Mouse (Mus musculus): ENCODE measurements around the gene Srrd.

Srrd gene

DNA sequence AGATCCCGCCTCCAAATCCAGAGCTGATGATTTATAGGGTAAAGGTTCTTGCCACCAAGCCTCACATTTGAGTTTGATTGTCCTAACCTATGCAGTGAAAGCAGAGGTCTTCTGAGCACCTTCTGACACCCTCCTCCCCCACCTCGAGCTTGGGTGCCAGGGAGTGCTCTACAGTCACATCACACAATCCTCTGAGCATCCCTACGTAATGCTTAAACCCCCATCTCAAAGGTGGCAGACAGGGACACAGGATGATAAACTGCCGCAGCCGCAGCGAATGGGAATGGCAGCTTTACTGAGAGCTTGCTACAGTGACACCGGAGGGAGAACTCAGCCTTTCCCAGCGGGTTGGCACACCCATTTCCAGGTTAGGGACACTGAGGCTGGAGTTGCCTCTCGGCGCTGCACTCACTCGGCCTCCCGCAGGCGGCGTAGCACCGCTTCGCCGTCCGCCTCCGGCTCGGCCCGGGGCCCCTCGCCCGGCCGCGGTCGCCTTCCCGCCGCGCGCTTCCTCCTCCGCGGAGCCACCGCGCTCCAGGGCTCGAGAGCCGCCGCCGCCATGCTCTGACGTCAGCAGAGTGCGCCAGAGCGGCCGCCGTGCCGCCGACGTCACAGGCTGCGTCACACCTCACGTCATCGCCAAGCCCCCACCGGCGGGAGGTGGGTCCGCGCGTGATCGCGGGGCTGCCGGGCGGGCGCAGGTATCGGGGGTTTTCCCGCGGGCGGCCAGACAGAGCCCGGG lies at the start of gene Srrd, which contains the start of gene Hps4:
Gene Srrd (minus strand): TSS at position 578 of the 742 bp plus-strand sequence.
Gene Hps4 (plus strand): TSS at position 621 of the 742 bp plus-strand sequence.
- DNase-seq (ENCODE audit: low spot score in 2 of 2), result peak; percentile 92 to 93

DNA sequence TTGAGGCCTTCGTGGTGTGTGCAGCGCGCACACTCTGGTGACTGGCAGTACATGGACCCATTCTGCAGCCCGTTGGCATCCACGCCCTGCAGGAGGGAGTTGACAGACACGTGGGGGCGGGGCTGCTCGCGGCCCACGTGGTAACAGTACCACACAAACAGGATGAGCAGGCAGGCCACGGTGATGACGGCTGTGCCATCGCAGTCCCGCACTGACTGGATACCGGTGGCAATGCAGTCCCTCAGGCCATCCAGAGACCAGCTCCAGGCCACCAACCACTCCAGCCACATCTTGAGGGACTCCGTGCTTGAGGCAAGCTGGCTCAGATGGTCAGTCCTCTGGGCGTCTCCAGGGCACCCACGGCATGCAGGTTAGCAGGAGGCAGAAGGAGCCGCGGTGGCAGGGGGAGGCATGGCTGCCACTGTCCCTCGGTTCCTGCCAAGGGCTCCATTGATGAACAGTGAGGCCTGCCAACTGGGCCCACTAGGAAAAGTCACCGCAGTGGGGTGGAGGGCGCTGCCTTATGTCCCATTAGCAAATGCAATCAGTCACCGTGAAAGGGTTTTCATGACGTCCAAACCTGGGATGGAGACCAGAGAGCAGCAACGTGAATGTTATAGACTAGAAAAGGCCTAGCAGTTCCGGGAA lies 49.0 kb upstream of the Srrd start:
- DNase-seq (ENCODE audit: low spot score in 2 of 2), result no peak

DNA sequence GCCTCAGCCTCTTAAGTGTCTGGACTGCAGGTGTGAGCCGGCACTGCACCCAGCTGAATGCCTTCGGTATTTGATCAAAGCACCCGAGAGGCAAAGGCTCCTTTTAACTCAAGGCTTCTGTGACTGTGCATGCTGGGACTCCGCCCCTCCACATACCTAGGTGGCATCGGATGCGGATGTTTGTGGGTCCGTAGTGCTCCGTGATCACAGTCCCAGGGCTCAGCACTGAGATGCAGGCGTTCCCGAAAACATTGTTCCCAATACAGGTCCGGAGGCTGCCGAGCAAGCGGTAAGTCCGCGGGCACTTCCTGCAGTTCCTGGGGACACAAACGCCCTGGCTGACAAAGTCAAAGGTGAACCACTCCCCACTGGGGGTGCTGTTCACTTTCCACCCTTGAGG lies 48.2 kb upstream of the Srrd start:
- DNase-seq (ENCODE audit: low spot score in 2 of 2), result no peak

DNA sequence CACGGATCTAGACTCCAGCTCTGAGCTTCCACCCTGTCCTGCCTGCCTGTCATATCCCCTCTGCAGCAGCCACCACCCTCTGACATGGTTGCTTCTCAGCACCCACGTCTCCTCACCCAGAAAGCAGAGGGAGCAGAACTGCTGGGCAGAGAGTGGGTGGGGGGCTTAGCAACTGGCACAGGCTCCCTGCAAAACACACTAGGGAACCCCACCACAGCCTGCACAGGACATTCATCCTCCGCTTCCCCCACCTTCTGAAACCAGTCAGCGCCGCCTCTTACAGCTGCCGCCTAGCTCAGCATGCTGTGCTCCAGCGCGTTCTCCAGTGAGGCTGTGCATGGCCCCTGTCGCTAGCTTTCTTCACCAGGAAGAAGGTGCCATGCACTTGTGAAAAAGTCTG lies 46.5 kb upstream of the Srrd start:
- DNase-seq (ENCODE audit: low spot score in 2 of 2), result no peak

DNA sequence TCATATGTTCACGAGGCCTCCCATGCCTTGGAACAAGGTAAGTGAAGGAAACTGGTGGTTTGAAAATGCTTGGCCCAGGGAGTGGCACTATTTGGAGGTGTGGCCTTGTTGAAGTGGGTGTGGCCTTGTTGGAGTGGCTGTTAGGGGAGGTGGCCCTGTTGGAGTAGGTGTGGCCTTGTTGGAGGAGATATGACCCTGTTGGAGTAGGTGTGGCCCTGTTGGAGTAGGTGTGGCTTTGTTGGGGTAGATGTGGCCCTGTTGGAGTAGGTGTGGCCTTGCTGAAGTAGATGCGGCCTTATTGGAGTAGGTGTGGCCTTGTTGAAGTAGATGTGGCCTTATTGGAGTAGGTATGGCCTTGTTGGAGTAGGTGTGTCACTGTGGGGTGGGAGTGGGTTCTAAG lies 43.1 kb upstream of the Srrd start:
- DNase-seq (ENCODE audit: low spot score in 2 of 2), result no peak

DNA sequence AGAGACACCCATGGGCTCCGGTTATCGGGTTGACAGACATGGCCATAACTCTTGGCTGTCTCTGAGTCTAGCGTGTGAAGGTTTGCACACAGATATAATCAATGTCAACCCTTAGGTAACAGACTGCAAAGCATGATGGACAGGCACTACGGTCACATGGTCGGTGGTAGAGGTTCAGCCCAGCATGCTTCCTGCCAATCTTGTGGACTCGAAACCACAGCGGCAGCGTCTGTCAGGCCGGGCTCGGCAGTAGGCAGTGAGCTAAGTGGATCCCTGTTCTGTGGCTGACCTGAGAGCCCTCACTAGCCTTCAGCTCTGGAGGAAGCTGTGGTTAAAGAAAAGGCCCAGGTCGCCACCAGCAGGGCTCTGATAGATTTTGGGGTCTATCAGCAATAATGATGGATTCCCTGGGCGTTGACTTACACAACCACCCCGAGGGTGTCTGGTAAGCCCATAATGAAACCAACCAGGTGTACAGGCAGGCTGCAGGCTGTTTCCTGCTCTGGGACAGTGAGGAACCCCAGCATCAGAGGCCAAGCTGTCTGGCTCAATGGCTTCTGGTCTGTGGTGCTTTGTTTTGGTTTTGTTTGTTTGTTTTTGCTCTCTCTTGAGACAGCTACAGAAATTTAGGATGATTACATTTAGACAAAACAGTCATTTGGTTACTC lies 42.1 kb upstream of the Srrd start:
- DNase-seq (ENCODE audit: low spot score in 2 of 2), result peak; percentile 53 to 62

DNA sequence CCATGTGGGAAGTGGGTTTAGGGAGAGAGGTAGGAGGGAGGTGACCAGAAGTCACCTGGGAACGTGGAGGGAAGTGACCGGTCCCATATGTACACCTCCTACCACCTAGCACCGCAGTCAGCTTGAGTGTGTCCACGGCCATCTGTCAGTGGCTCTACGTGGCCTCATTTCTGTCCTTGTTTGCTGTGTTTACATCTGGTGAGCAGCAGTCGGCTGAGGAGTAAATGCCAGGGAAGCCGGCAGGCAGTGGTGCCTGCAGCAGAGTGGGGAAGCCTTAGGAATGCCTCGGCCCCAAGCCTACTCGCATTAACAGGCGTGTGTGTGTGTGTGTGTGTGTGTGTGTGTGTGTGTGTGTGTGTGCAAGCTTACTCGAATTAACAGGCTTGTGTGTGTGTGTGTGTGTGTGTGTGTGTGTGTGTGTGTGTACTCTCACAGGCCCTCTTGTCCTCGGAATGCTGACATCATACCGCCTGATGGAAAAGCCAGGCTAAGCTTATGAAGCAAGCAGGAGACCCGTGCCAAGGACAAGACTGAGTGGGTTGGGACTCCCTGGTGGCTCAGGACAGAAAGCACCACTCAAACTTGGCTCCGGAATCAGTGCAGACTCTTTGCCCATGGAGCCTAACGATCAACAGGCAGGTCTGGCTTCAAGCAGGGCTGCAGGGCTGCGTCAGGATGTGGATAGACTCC lies 39.9 kb upstream of the Srrd start:
- DNase-seq (ENCODE audit: low spot score in 2 of 2), result no peak

DNA sequence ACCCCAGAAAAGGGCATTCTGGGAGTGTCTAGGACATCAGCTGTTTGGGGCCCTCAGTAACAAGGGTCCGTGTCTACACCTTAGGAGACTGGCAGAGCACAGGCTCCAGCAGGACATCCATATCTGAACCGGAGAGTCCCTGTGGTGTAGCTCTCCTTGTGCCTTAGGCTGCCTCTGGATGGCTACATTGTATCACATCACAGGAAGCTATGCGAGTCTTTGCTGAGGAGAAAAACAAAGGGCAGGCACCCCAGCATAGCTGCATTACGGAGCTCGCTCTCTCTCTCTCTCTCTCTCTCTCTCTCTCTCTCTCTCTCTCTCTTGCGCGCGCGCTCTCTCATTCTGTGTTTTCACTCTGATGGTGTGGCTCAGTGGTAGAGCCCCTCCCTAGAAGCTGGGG lies 39.2 kb upstream of the Srrd start:
- DNase-seq (ENCODE audit: low spot score in 2 of 2), result no peak

DNA sequence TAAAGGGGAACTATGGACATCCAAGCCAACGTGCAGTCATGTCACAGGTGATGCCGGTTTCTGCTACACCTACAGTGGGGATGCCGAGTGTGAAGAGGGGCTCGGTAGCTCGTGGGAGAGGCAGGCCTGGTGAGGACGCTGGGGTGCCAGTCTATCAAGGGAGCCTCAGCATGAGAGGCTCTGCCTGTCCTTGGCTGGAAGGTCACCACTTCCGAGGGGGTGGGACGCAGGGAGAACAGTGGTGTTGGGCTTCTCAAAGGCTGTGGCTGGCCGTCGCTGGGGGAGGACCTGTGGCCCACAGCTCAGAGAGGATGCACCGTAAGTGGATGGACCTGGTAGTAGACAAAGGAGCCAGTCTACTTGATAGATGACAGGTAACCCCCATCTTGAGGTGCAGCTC lies 38.3 kb upstream of the Srrd start:
- no peak for DNase-seq (ENCODE audit: low spot score in 2 of 2)

DNA sequence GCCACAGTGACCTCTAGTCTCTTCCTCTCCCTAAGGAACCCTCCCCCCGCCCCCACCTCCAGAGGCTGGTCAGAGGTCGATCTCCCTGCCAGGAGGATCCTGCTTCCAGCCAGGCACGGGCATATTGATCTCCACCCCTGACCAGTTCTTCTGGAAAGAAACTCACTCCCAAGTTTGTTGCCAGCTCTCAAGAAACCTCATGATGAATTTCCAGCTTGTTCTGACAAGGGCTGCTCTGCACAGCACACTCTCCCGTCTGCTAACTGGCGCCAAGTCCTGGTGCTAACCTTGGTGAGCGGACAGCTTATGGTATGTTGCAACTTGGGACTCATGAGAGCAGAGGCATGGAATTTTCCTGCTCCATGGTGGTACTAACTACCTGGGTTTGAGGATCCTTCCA lies 35.9 kb upstream of the Srrd start:
- DNase-seq (ENCODE audit: low spot score in 2 of 2), result no peak

DNA sequence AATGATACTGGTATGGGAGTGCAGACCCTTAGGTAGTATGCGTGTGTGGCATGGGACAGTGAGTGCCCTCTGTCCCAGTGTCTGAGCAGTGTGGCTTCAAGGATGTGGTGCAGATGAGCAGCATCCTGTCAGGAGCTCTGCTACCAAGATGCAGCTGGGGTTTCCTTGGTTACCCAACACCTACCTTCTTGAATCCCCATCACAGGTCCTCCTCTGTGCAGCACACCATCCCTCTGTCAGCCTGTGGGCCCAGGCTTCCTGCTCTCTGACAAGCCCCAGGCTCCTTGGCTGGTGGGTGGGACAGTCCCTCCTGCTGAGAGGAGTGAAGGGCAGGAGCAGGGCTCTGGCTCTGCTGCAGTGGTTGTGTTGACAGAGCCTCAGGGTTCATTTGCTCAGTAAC lies 34.5 kb upstream of the Srrd start:
- DNase-seq (ENCODE audit: low spot score in 2 of 2), result no peak

DNA sequence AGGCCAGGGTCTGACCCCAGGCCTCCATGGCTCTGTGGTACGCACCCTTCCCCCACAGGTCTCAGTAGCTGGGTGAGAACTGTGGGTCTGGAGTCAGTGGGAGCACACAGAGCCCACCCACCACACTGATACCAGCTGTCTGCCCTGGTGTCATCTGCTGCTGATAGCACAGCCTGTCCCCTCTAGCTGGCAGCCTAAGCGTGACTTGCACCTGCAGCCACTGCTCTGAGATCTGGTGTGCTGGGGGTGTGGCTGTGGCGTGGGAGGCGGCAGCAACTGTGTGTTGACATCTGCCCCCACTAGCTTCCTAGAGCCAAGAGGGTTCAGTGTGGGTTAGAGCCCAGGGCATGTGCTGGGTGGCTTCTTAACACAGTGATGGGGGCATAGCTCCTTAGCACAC lies 33.3 kb upstream of the Srrd start:
- no peak for DNase-seq (ENCODE audit: low spot score in 2 of 2)

DNA sequence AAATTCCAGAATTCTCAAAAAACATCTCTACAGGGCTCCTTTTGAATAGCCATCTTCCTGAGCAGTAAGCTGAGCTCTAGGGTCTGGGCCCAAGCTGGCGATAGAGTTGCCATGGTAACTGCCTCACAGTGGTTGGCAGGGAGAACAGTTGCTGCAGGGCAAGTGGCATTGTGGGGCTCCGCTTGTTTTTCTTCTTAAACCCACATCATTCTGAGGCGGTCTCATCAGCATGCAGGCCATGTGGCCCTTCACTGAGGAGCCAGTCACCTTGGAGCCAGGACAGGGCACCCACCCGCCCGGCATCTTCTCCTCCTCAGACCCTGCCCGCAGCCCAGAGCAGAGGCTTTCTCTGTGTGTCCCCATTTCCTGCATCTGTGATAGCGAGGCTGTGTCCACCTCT lies 29.1 kb upstream of the Srrd start:
- no peak for DNase-seq (ENCODE audit: low spot score in 2 of 2)

DNA sequence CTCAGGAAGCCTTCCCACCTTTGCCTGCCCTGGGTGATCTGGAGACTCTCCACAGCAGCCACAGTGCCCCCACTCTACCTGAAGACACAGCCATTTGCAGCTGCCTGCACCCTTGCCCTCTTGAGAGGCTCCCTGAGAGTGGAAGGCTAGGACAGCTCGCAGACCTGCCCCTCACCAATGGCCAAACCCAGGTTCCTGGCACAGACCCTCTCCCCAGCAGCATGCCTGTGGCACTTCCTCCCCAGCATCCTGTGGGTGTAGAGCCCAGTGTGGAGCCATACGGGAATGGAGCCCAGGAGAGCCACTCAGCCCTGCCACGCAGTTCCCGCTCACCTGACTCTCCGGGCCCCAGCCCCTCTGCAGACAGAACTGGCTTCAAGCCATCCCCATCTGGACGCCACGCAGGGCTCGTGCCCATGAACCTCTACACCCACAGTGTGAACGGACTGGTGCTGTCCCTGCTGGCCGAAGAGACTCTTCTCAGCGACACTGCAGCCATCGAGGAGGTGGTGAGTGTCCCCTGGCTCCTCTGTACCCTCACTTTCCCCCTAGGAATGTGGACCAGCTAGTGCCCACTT lies 27.5 kb upstream of the Srrd start:
- DNase-seq (ENCODE audit: low spot score in 2 of 2), result no peak

DNA sequence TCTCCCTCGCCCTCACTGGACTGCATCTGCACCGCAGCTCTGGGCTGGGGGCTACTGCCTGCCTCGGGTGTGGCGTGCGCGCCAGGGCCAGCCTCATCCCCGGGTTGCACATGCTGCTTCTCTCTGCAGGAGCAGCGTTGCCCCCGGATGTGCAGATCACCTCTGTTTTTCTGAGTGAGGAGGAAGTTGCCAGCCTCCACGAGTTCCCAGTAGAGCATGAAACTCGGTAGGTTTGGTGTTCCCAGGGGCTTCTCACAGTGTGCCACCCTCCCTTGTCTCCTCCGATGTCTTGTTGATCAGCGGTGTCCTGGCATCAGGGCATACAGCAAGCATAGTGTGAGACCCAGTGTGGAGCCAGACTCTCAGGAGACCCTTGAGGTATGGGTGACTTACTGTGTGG lies 26.5 kb upstream of the Srrd start:
- DNase-seq (ENCODE audit: low spot score in 2 of 2), result no peak

DNA sequence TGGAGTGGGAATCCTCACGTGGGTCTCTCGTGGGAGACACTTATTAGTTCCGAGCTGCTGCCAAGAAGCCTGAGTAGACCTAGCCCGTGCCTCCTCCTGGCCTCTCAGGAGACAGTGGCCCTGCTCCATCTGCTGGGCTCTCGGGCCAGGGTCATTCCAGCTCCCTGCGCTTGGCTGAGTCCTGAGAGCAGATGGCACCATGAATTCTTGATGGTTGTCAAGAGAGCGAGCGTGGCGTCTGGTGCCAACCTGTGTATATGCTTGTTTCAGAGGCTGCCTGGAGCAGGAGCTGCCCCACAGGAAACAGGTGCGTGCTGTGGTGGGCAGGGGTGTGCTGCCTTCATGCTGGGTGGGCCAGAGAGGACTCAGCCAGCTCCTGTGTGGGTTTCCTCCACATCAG lies 25.8 kb upstream of the Srrd start:
- DNase-seq (ENCODE audit: low spot score in 2 of 2), result no peak

DNA sequence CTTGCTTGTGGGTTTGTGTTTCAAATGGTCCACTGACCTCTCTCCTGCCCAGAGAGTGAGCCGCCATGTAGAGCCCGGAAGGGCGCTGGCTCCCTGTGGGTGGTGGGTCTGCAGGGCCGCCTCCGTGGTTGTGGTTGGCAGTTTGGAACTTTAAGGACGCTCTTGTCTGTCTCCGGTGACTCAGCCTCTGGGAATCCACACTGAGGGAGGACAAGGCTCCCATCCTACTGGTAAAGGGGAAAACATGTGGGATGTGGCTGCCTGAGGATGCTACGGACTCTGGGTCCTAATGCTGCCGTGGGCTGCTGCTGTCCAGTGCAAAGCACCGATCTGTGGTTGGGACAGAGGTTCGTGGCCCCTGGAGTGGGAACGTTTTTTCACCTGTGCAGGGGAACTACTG lies 25.1 kb upstream of the Srrd start:
- DNase-seq (ENCODE audit: low spot score in 2 of 2), result no peak

DNA sequence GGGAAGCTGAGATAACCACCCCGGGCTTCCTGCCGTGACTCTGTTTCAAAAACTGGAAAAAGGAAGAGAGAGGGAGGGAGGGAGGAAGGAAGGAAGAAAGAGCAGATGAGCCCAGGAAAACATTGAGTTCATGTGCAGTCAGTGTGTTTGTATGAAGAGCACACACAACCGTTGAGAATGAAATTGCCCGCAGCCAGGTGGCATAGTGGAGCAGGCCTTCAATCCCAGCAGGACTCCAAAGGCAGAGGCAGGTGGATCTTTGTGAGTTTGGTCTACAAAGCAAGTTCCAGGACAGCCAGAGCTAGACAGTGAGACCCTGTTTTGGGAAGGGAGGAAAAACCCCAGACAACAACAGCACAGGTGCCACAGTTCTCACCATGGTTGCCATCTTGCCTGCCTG lies 24.5 kb upstream of the Srrd start:
- DNase-seq (ENCODE audit: low spot score in 2 of 2), result no peak

DNA sequence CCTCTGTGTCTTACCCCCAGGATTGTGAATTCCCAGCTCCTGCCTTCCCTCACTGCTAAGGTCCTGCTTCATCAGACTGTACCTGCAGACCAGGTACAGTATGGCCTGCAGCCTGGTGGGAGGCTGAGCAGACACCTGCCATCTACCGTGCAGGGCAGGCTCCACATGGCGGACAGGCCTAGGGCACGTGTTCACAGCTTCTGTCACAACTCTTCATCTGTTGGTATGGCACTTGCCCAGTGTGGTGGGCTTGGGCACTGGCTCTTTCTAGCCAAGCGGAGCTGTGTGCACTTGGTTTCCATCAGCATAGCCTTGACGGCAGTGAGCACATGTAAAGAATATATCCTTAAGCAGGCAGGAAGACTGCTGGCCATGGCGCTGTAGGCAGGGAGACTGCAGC lies 24.0 kb upstream of the Srrd start:
- DNase-seq (ENCODE audit: low spot score in 2 of 2), result no peak

DNA sequence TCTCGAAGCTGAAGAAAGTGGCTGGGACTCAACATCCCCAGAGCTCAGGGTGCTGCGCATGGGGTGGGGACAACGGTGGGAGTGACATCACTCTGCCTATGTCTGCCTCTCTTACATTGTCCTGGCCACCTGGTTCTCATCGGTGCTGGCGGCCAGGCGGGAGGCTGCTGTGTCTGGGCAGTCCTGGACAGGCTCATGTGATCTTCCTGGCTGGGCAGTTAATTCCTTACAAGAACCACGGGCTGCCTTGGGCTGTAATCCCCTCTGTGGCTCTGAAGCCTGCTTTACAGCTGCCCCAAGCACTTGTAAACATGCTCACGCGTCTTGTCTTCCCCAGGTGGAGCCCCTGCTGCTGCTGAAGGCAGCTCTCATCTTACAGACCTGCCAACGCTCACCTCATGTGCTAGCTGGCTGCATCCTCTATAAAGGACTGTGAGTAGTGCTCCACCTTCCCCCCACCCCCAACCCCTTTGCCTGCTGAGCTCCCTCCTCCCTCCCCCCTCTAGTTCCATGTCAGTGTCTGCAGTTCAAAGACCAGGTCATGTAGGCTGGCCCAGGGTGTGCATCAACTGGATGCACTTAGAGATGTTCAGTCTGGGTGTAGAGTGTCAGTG lies 21.5 kb upstream of the Srrd start:
- DNase-seq (ENCODE audit: low spot score in 2 of 2), result no peak

DNA sequence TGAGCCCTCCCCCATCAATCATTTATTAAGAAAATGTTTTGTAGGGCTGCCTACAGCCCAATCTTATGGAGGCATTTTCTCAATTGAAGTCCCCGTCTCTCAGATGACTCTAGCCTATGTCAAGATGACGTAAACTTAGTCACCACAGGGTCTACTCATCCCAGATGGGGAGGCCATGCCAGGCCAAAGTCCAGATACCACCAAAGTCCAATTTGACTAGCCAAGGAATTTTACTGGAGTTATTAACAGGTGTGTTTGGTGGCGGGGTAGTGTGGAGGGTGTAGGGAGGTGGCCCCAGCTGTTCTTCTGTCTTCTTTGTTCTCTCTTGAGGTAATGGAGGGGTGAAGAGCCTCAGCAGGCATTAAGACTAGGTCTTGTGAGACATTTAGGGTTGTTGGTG lies 17.2 kb upstream of the Srrd start:
- no peak for DNase-seq (ENCODE audit: low spot score in 2 of 2)

DNA sequence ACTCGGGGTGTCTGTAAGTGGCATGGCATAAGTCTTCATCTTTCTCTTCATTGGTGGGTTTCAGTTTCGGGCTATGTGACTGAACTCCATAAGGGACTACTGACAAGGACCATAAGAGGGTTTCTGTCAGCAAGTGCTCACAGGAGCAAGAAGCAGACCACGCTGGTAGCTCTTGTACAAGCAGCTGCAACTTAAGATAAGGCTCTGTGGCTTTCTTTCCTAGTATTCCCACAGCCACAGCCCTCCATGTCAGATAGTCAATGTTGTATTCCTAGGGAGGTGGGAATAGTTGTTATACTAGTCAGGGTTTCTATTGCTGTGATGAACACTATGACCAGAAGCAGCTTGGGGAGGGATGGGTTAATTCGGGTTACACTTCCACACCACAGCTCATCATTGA lies 16.7 kb upstream of the Srrd start:
- no peak for DNase-seq (ENCODE audit: low spot score in 2 of 2)
